In genomic region chr17:28801474-28802005, GRCm38 (mm10) we compare ENCODE assay signal across 8 mouse cellular contexts. TPM values are rescaled to one million over a fixed set of nuclear protein-coding genes. Genes with fewer than 3 reads are reported as not detected.
A peak's percentile ranks its signal among the peaks of the same experiment; 100 is the strongest.
DNase-seq lines count a peak whose midpoint lies in the region; ATAC-seq lines count a peak whose summit lies in the region.

No protein-coding gene starts in this region.

- peak overlapping the region; percentile 98 for H3K4me2 ChIP-seq in embryonic facial prominence, embryonic 11.5 days (ENCODE audit: low read depth, low read length)
- peak overlapping the region; percentile 92 for H3K4me2 ChIP-seq in midbrain, embryonic 12.5 days (replicated peaks)

- DNase-seq in 3134 (ENCODE audit: extremely low read depth, insufficient read length, low spot score), result peak; percentile 94
- peak; percentile 100 for DNase-seq in adrenal gland, postnatal 25 days
- DNase-seq in embryonic facial prominence, embryonic 11.5 days (ENCODE audit: low spot score), result peak; percentile 100
- DNase-seq in heart, adult 11 months, result peak; percentile 100
- peak; percentile 97 for DNase-seq in kidney, adult 11 months
- DNase-seq in limb, embryonic 10.5 days (ENCODE audit: low spot score), result peak; percentile 99
- peak; percentile 98 for DNase-seq in skeletal muscle tissue, adult 2 months (ENCODE audit: low read depth, low spot score)

- H3K4me1 ChIP-seq in embryonic facial prominence, embryonic 11.5 days (ENCODE audit: control insufficient read depth, insufficient read depth, low read length), result no peaks in the 10 kb centered on the region; the same call in 1 of the 2 replicates
- H3K4me1 ChIP-seq in limb, embryonic 10.5 days, result peaks cover 29% of the 10 kb centered on the region
- peaks cover 30% of the 10 kb centered on the region for H3K4me1 ChIP-seq in midbrain, embryonic 12.5 days

- H3K9me3 ChIP-seq in embryonic facial prominence, embryonic 11.5 days (replicated peaks; ENCODE audit: control insufficient read depth, low read length), result no peaks in the 10 kb centered on the region
- no peaks in the 10 kb centered on the region for H3K9me3 ChIP-seq in limb, embryonic 10.5 days (replicated peaks)
- H3K9me3 ChIP-seq in midbrain, embryonic 12.5 days, result no peaks in the 10 kb centered on the region

- peak overlapping the region; percentile 96 for H3K4me3 ChIP-seq in embryonic facial prominence, embryonic 11.5 days (ENCODE audit: low read depth, low read length)
- peak overlapping the region; percentile 94 for H3K4me3 ChIP-seq in limb, embryonic 10.5 days
- peak overlapping the region; percentile 95 for H3K4me3 ChIP-seq in midbrain, embryonic 12.5 days

- WGBS in embryonic facial prominence, embryonic 11.5 days, result under 1% methylated on average over 26 of the region's 42 CpGs
- WGBS in limb, embryonic 10.5 days, result under 1% methylated on average over 41 of the region's 42 CpGs
- under 1% methylated on average over 32 of the region's 42 CpGs for WGBS in midbrain, embryonic 12.5 days

- no peaks in the 10 kb centered on the region for H3K27me3 ChIP-seq in embryonic facial prominence, embryonic 11.5 days (ENCODE audit: control insufficient read depth, insufficient read depth, low read length)
- H3K27me3 ChIP-seq in limb, embryonic 10.5 days (ENCODE audit: low read depth, poor library complexity, severe bottlenecking), result no peaks in the 10 kb centered on the region
- no peaks in the 10 kb centered on the region for H3K27me3 ChIP-seq in midbrain, embryonic 12.5 days

- peak overlapping the region; percentile 100 for H3K9ac ChIP-seq in embryonic facial prominence, embryonic 11.5 days (replicated peaks; ENCODE audit: low read length)
- peak overlapping the region; percentile 100 for H3K9ac ChIP-seq in midbrain, embryonic 12.5 days (replicated peaks)

- peak overlapping the region; percentile 98 for H3K27ac ChIP-seq in embryonic facial prominence, embryonic 11.5 days (replicated peaks; ENCODE audit: low read depth, low read length)
- peak overlapping the region; percentile 100 for H3K27ac ChIP-seq in limb, embryonic 10.5 days
- peak overlapping the region; percentile 99 for H3K27ac ChIP-seq in midbrain, embryonic 12.5 days (replicated peaks)

- H3K36me3 ChIP-seq in embryonic facial prominence, embryonic 11.5 days (replicated peaks; ENCODE audit: control insufficient read depth, insufficient read depth, low read depth, low read length), result peaks cover 2% of the 10 kb centered on the region
- H3K36me3 ChIP-seq in limb, embryonic 10.5 days, result peaks cover 27% of the 10 kb centered on the region
- H3K36me3 ChIP-seq in midbrain, embryonic 12.5 days, result peaks cover 14% of the 10 kb centered on the region

- peak; percentile 97 for ATAC-seq in embryonic facial prominence, embryonic 11.5 days (replicated peaks; ENCODE audit: insufficient number of reproducible peaks, low FRiP score, low TSS enrichment, low read depth)
- peak; percentile 97 for ATAC-seq in midbrain, embryonic 12.5 days (ENCODE audit: low FRiP score, low read depth)

RNA-seq across cellular contexts. Expression of gene Brpf3, which starts 0.7 kb away (rescaled TPM):
- 91.3 and 122 TPM in 2 replicates for total RNA-seq in adrenal gland, postnatal 25 days (2021)
- 5.9 and 6.8 TPM in 2 replicates for polyA plus RNA-seq in embryonic facial prominence, embryonic 11.5 days (2014; fragmentation: Nextera tagmentation; extraction: Ambion mirVana)
- polyA plus RNA-seq in limb, embryonic 10.5 days (2016; fragmentation: Nextera tagmentation; extraction: Ambion mirVana), result 11.6 and 14.0 TPM in 2 replicates
- 15.0 and 17.3 TPM in 2 replicates for polyA plus RNA-seq in midbrain, embryonic 12.5 days (2016; fragmentation: Nextera tagmentation; extraction: Ambion mirVana)

RNA-seq across cellular contexts. Expression of gene Mapk13, which starts 32.4 kb away (rescaled TPM):
- 189 and 241 TPM in 2 replicates for total RNA-seq in adrenal gland, postnatal 25 days (2021)
- 10.3 and 11.5 TPM in 2 replicates for polyA plus RNA-seq in embryonic facial prominence, embryonic 11.5 days (2014; fragmentation: Nextera tagmentation; extraction: Ambion mirVana)
- polyA plus RNA-seq in limb, embryonic 10.5 days (2016; fragmentation: Nextera tagmentation; extraction: Ambion mirVana), result 8.2 and 8.6 TPM in 2 replicates
- 1.2 and 1.5 TPM in 2 replicates for polyA plus RNA-seq in midbrain, embryonic 12.5 days (2016; fragmentation: Nextera tagmentation; extraction: Ambion mirVana)

RNA-seq across cellular contexts. Expression of gene Pnpla1, which starts 56.7 kb away (rescaled TPM):
- total RNA-seq in adrenal gland, postnatal 25 days (2021), result 0.09 TPM in 1 of 2 replicates, not detected in the other
- polyA plus RNA-seq in embryonic facial prominence, embryonic 11.5 days (2014; fragmentation: Nextera tagmentation; extraction: Ambion mirVana), result not detected in 2 replicates
- 0.03 and 0.04 TPM in 2 replicates for polyA plus RNA-seq in limb, embryonic 10.5 days (2016; fragmentation: Nextera tagmentation; extraction: Ambion mirVana)
- not detected in 2 replicates for polyA plus RNA-seq in midbrain, embryonic 12.5 days (2016; fragmentation: Nextera tagmentation; extraction: Ambion mirVana)

Comparison
In these comparisons a context has a peak if more than half of its experiments do, and no peak if none do; other contexts are left out.
1. Peak in every context shown above with its lines: DNase-seq, ATAC-seq, H3K4me3 ChIP-seq and H3K27ac ChIP-seq.